Mouse (Mus musculus) lung, embryonic 15.5 days (tissue): ENCODE results near the gene Oas1c. TPM values are rescaled to one million over a fixed set of nuclear protein-coding genes. Genes with fewer than 3 reads are reported as not detected.

Experiments
- ATAC-seq: fragments of 200-750 bp; cut with Nextera tagmentation; 2 replicates; pipeline ENCODE4 v1.8.0; 2017; ENCODE audit warnings: moderate number of reproducible peaks, borderline replicate concordance; ENCODE audit not compliant: low FRiP score, low TSS enrichment; ENCODE audit errors: extremely low read depth
- H3K27ac ChIP-seq: fragments of 300-500 bp; sonication (generic); 2 replicates; pipeline ENCODE4 v1.5.1; 2015; ENCODE audit warnings: moderate library complexity, mild to moderate bottlenecking, inconsistent platforms
- H3K27me3 ChIP-seq: fragments of 300-500 bp; sonication (generic); 2 replicates; pipeline ENCODE4 v1.6.1; 2015; ENCODE audit warnings: inconsistent platforms
- H3K36me3 ChIP-seq: fragments of 300-500 bp; sonication (generic); 2 replicates; pipeline ENCODE4 v1.6.1; 2015; ENCODE audit warnings: inconsistent platforms
- H3K4me1 ChIP-seq: fragments of 300-500 bp; sonication (generic); 2 replicates; pipeline ENCODE4 v1.6.1; 2015; ENCODE audit warnings: inconsistent platforms
- H3K4me2 ChIP-seq: fragments of 300-500 bp; sonication (generic); 2 replicates; pipeline ENCODE4 v1.6.1; 2015; ENCODE audit warnings: inconsistent platforms, mild to moderate bottlenecking, moderate library complexity
- H3K4me3 ChIP-seq: fragments of 300-500 bp; sonication (generic); 2 replicates; pipeline ENCODE4 v1.5.1; 2015; ENCODE audit warnings: mild to moderate bottlenecking, inconsistent platforms
- H3K9ac ChIP-seq: fragments of 300-500 bp; sonication (generic); 2 replicates; pipeline ENCODE4 v1.6.1; 2015; ENCODE audit warnings: inconsistent platforms
- H3K9me3 ChIP-seq: fragments of 300-500 bp; sonication (generic); 2 replicates; pipeline ENCODE4 v1.6.1; 2016; ENCODE audit warnings: inconsistent platforms
- WGBS: fragments of 180-500 bp; shearing (Covaris S2); methylation state at CpG from one replicate; pipeline ENCODE4 v1.1.7; 2015; 5-methylcytosine and 5-hydroxymethylcytosine counted together
- polyA plus RNA-seq: library from polyadenylated mRNA; unstranded; fragments of >200 nt; fragmentation: Nextera tagmentation; extraction: Ambion mirVana; gene quantifications from 2 replicates; pipeline ENCODE4 v1.2.1, GENCODE M21; 2015

Oas1c gene
- polyA plus RNA-seq, 1 experiment from 2014 or later, result 0.49 TPM

DNA sequence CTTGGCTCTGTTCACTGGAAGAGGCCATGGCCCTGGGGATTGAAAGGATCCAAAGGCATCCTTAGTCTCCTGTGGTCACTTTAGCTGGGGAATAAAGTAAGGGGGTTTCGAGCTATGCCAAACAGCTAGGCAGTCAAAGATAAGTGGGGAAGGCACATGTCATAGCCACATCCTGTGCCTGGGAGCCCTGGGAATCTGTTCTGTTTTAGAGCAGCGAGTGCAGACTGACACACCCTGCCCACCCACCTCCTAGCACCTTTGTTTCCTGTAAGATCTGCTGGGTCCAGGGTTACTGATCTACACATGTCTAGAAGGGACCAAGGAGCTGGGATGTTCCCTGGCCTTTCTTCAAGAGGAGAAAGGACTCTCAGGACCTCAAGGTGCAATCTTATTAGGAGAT is 33.4 kb downstream of the Oas1c start:
- no peak overlapping the region for H3K4me3 ChIP-seq
- H3K9ac ChIP-seq, result no peak overlapping the region
- no peaks in the 10 kb centered on the region for H3K4me1 ChIP-seq
- no peaks in the 10 kb centered on the region for H3K9me3 ChIP-seq
- 59% methylated on average over 2 of the region's 2 CpGs for WGBS
- no peak for ATAC-seq
- no peak overlapping the region for H3K4me2 ChIP-seq
- H3K27ac ChIP-seq, result no peak overlapping the region
- H3K36me3 ChIP-seq, result no peaks in the 10 kb centered on the region
- no peaks in the 10 kb centered on the region for H3K27me3 ChIP-seq

GRCm38 (mm10) chr5:120777478-120777877 is 34.8 kb downstream of the Oas1c start, which contains the start of gene Oas3:
TSS of gene Oas3 (minus strand) at chr5:120777661.
- Histone ChIP-seq H3K36me3 (no peaks in the 10 kb centered on the region), H3K4me3 (no peak within 1 kb of the TSS), H3K27ac (no peak within 1 kb of the TSS), H3K9ac (no peak within 1 kb of the TSS), H3K27me3 (no peaks in the 10 kb centered on the region), H3K9me3 (no peaks in the 10 kb centered on the region), H3K4me2 (no peak within 1 kb of the TSS), H3K4me1 (no peaks in the 10 kb centered on the region)
- 64% methylated on average over 9 of the region's 9 CpGs for WGBS
- no peak for ATAC-seq

GRCm38 (mm10) chr5:120776801-120777200 is 35.5 kb downstream of the Oas1c start:
- WGBS, result 74% methylated on average over 5 of the region's 5 CpGs
- ATAC-seq, result no peak
- H3K9ac ChIP-seq, result no peak overlapping the region

GRCm38 (mm10) chr5:120775287-120775985 is 36.9 kb downstream of the Oas1c start:
- Histone ChIP-seq H3K4me1 (no peaks in the 10 kb centered on the region), H3K9me3 (no peaks in the 10 kb centered on the region), H3K27ac (no peak overlapping the region), H3K4me2 (no peak overlapping the region), H3K4me3 (no peak overlapping the region), H3K36me3 (no peaks in the 10 kb centered on the region), H3K9ac (no peak overlapping the region), H3K27me3 (no peaks in the 10 kb centered on the region)
- 66% methylated on average over 14 of the region's 14 CpGs for WGBS
- ATAC-seq, result no peak

More at GRCm38 (mm10) chr5:120776801-120777200, 35.5 kb downstream of the Oas1c start:
- H3K27ac ChIP-seq, result no peak overlapping the region
- H3K4me1 ChIP-seq, result no peaks in the 10 kb centered on the region
- no peaks in the 10 kb centered on the region for H3K36me3 ChIP-seq
- no peaks in the 10 kb centered on the region for H3K27me3 ChIP-seq
- H3K4me3 ChIP-seq, result no peak overlapping the region
- H3K9me3 ChIP-seq, result no peaks in the 10 kb centered on the region
- no peak overlapping the region for H3K4me2 ChIP-seq

DNA sequence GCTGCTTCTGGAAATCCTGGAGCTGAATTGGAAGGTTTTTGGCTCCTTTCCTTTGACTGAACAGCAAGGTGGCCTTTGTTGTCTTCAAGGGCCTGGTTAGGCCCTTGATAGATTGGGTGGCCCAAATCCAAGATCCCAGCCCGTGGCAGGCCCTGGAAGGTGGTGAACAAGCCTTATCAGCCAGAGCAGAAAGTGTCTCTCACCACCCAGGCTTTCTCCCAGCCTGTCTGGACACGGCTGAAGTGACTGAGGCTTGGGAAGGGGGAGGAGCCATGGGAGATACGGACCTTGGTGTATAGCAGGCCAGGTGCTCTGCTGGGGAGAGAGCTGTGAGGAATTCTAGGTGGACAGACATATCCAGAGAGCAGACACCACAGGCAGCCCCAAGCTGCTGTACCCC is 42.9 kb downstream of the Oas1c start:
- Histone ChIP-seq H3K4me2 (no peak overlapping the region), H3K36me3 (no peaks in the 10 kb centered on the region), H3K4me3 (no peak overlapping the region), H3K4me1 (no peaks in the 10 kb centered on the region), H3K9ac (no peak overlapping the region), H3K9me3 (no peaks in the 10 kb centered on the region), H3K27me3 (no peaks in the 10 kb centered on the region), H3K27ac (no peak overlapping the region)
- ATAC-seq, result no peak
- 52% methylated on average over 3 of the region's 3 CpGs for WGBS

DNA sequence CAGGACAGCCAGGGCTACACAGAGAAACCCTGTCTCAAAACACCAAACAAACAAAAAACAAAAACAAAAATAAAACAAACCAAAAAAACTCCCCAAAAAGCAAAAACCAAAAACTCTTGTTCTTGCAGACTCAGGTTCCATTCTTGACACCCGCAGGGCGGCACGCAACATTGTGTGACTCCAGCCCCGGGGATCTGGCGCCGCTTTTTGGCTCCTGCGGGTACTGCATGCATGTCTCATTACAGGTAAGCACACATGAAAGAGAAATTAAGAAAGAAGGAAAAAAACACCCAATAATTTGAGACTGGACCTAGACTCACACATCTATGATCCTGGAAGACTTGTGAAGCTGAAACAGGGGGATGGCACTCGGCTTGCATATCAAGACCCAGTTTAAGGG is 47.3 kb downstream of the Oas1c start:
- no peak for ATAC-seq
- H3K9ac ChIP-seq, result no peak overlapping the region
- no peaks in the 10 kb centered on the region for H3K36me3 ChIP-seq
- H3K4me2 ChIP-seq, result no peak overlapping the region
- H3K27me3 ChIP-seq, result peaks cover 4% of the 10 kb centered on the region; the same call in 1 of the 2 replicates
- H3K4me1 ChIP-seq, result no peaks in the 10 kb centered on the region
- no peak overlapping the region for H3K27ac ChIP-seq
- WGBS, result 61% methylated on average over 8 of the region's 8 CpGs
- no peak overlapping the region for H3K4me3 ChIP-seq
- no peaks in the 10 kb centered on the region for H3K9me3 ChIP-seq

DNA sequence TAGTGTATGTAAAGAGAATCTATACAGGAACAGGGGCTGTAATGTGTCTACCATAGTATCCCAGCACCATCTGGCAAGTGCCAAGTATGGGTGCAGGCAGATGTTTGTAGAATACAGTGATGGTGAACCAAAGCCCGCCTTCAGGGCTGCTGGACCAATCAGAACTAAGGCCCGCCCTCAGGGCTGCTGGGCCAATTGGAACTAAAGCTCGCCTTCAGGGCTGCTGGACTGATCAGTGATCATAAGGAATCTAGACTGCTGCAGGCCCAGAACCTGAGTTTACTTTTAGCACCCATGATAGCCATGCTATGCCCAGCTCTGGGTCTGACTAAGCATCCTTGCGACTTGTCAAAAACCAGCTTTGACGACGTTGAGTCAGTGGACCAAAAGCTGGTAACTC is 50.4 kb downstream of the Oas1c start:
- H3K9ac ChIP-seq, result no peak overlapping the region
- H3K27me3 ChIP-seq, result peaks cover 4% of the 10 kb centered on the region; the same call in 1 of the 2 replicates
- H3K4me3 ChIP-seq, result no peak overlapping the region
- H3K27ac ChIP-seq, result no peak overlapping the region
- H3K4me2 ChIP-seq, result no peak overlapping the region
- WGBS, result 24% methylated on average over 6 of the region's 6 CpGs
- H3K36me3 ChIP-seq, result no peaks in the 10 kb centered on the region
- H3K9me3 ChIP-seq, result no peaks in the 10 kb centered on the region
- no peaks in the 10 kb centered on the region for H3K4me1 ChIP-seq
- 0 out of 2 replicates have a peak, but pooled peaks have one; percentile 35 for ATAC-seq

DNA sequence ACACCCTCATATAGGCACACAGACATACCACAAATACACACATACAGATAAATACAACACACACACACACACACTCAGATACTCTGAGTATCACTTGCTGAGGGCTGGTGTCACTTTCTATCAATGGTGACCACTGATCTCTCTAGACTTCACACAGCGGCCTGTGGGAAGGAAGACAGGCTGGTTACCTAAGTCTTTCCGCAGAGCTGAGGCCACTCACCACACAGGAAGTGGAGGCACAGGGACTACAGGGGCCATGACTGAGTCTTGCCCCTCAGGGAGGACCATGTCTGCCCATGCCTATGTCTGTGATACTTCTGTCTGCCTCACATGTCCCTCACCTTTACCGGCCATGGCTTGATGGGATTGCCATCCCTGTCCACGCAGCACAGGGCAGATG is 58.1 kb downstream of the Oas1c start:
- Histone ChIP-seq H3K27ac (no peak overlapping the region), H3K36me3 (no peaks in the 10 kb centered on the region), H3K27me3 (no peaks in the 10 kb centered on the region), H3K4me3 (no peak overlapping the region), H3K4me1 (no peaks in the 10 kb centered on the region), H3K9me3 (no peaks in the 10 kb centered on the region), H3K4me2 (no peak overlapping the region), H3K9ac (no peak overlapping the region)
- WGBS, result 83% methylated on average over 4 of the region's 4 CpGs
- ATAC-seq, result no peak

- H3K4me2 ChIP-seq, result no peak overlapping the region
- H3K4me3 ChIP-seq, result no peak overlapping the region
- H3K36me3 ChIP-seq, result no peaks in the 10 kb centered on the region
- no peak overlapping the region for H3K9ac ChIP-seq
- H3K4me1 ChIP-seq, result no peaks in the 10 kb centered on the region
- no peaks in the 10 kb centered on the region for H3K9me3 ChIP-seq
- no peak overlapping the region for H3K27ac ChIP-seq
- no peaks in the 10 kb centered on the region for H3K27me3 ChIP-seq
- ATAC-seq, result no peak
- 70% methylated on average over 3 of the region's 3 CpGs for WGBS
These were observed 59.5 kb downstream of the Oas1c start for GRCm38 (mm10) chr5:120752786-120753185.

DNA sequence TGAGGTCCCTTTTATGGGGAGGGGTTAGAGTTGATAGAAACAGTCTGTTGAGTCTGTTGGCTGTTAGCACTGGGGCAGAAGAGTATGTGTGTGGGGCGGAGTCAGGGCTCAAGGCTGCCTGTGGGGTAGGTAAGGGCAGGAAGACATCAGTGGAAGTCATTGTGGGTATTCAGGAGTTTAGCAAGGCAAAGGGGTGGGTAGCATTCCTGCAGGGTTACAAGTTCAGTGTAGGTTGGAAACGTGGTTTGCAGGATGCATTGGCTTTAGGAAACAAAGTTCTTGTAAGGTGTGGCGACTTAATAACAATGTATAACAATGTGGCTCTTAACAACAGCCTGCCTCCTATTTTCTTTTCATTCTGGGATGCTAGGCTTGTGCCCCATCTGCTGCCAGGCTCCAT is 61.1 kb downstream of the Oas1c start:
- Histone ChIP-seq H3K4me1 (no peaks in the 10 kb centered on the region), H3K4me3 (no peak overlapping the region), H3K9ac (no peak overlapping the region), H3K27me3 (no peaks in the 10 kb centered on the region), H3K27ac (no peak overlapping the region), H3K36me3 (no peaks in the 10 kb centered on the region), H3K9me3 (no peaks in the 10 kb centered on the region), H3K4me2 (no peak overlapping the region)
- ATAC-seq, result no peak
- WGBS, result 68% methylated on average over 3 of the region's 3 CpGs
